Mouse (Mus musculus) E14TG2a.4 (cell line): ENCODE measurements at regions not wholly inside any gene's neighbourhood (a gene's known extent, or its start where the extent isn't known, plus 50 kb on each side); places are given as distances from the start of the nearest gene placed in this dataset.

Experiments
- CTCF ChIP-seq: conservative IDR thresholded peaks from 2 replicates; pipeline ENCODE4 v1.5.1; 2014; ENCODE audit warnings: low read length
- NANOG ChIP-seq: IDR thresholded peaks from 2 replicates; pipeline ENCODE4 v1.6.1; 2014; ENCODE audit warnings: borderline replicate concordance, low read length, mixed read lengths
- POU5F1 ChIP-seq: IDR thresholded peaks from 2 replicates; pipeline ENCODE4 v1.6.1; 2014; ENCODE audit warnings: low read length, borderline replicate concordance

- TF ChIP-seq CTCF: no peak
- TF ChIP-seq NANOG: no peak
- TF ChIP-seq POU5F1: no peak
Observed at GRCm38 (mm10) chr13:60042443-60042842, 134.7 kb downstream of the Gas1 start.
